Mouse (Mus musculus) heart, adult 2 months (tissue): ENCODE measurements around the gene Pbx1. TPM values are rescaled to one million over a fixed set of nuclear protein-coding genes. Genes with fewer than 3 reads are reported as not detected.
A peak's percentile ranks its signal among the peaks of the same experiment; 100 is the strongest.

ENCODE experiments used
- DNase-seq, 2 experiments: peaks; one replicate each; pipeline ENCODE4 v3.0.0; 2021
- H3K27ac ChIP-seq: fragments of 200-600 bp; 2 replicates; pipeline ENCODE4 v1.8.1; 2022
- H3K27me3 ChIP-seq: fragments of 200-500 bp; 2 replicates; pipeline ENCODE4 v1.6.1; 2012; ENCODE audit warnings: mild to moderate bottlenecking, low read length, inconsistent platforms, mixed read lengths; ENCODE audit not compliant: control insufficient read depth, insufficient read depth
- H3K36me3 ChIP-seq: fragments of 200-500 bp; 2 replicates; pipeline ENCODE4 v1.6.1; 2012; ENCODE audit warnings: low read length, inconsistent platforms; ENCODE audit not compliant: control insufficient read depth, insufficient read depth
- H3K4me1 ChIP-seq: fragments of 200-500 bp; 2 replicates; pipeline ENCODE4 v1.6.1; 2011; ENCODE audit warnings: low read length; ENCODE audit not compliant: control insufficient read depth, insufficient read depth
- H3K4me3 ChIP-seq: fragments of 200-600 bp; 2 replicates; pipeline ENCODE4 v1.8.1; 2022
- H3K79me2 ChIP-seq: fragments of 200-500 bp; replicated peaks from 2 replicates; pipeline ENCODE4 v1.6.1; 2012; ENCODE audit warnings: mild to moderate bottlenecking, inconsistent platforms, low read length, moderate library complexity, mixed read lengths; ENCODE audit not compliant: control insufficient read depth, insufficient read depth
- H3K9ac ChIP-seq: fragments of 200-500 bp; 2 replicates; pipeline ENCODE4 v1.6.1; 2012; ENCODE audit warnings: low read depth, mild to moderate bottlenecking, control low read depth, inconsistent platforms, low read length, mixed read lengths
- CTCF ChIP-seq: fragments of 200-600 bp; IDR thresholded peaks from 2 replicates; pipeline ENCODE4 v1.8.1; 2022; ENCODE audit warnings: antibody characterized with exemption, mild to moderate bottlenecking, moderate library complexity
- EP300 ChIP-seq: fragments of 200-500 bp; IDR thresholded peaks from 2 replicates; pipeline ENCODE4 v1.6.1; 2011; ENCODE audit warnings: low read depth, low read length, control low read depth; ENCODE audit not compliant: insufficient read depth
- POLR2A ChIP-seq: fragments of 200-500 bp; IDR thresholded peaks from 2 replicates; pipeline ENCODE4 v1.6.1; 2011; ENCODE audit warnings: mild to moderate bottlenecking, low read depth, low read length, control low read depth; ENCODE audit not compliant: insufficient read depth
- WGBS: fragments of 180-500 bp; shearing (Covaris S2); methylation state at CpG from one replicate; pipeline ENCODE4 v1.1.7; 2018; 5-methylcytosine and 5-hydroxymethylcytosine counted together
- intact Hi-C: fragments of 180-260 bp; cut with DNase I; formaldehyde crosslinking; loops from one replicate; pipeline ENCODE4 v1.15.1; 2025
- polyA plus RNA-seq: library from polyadenylated mRNA; depleted of rRNA; stranded (reverse); fragments of >200 nt; gene quantifications from 2 replicates; pipeline ENCODE4 v1.2.3, GENCODE M21; 2012
- total RNA-seq, 2 experiments: library from RNA; stranded (reverse); gene quantifications; 2 replicates each; pipeline ENCODE4 v1.2.3; 2021

Gene Pbx1
- total and polyA plus RNA-seq, 3 experiments, result 33.1 to 54.7 (median 52.8) TPM

DNA sequence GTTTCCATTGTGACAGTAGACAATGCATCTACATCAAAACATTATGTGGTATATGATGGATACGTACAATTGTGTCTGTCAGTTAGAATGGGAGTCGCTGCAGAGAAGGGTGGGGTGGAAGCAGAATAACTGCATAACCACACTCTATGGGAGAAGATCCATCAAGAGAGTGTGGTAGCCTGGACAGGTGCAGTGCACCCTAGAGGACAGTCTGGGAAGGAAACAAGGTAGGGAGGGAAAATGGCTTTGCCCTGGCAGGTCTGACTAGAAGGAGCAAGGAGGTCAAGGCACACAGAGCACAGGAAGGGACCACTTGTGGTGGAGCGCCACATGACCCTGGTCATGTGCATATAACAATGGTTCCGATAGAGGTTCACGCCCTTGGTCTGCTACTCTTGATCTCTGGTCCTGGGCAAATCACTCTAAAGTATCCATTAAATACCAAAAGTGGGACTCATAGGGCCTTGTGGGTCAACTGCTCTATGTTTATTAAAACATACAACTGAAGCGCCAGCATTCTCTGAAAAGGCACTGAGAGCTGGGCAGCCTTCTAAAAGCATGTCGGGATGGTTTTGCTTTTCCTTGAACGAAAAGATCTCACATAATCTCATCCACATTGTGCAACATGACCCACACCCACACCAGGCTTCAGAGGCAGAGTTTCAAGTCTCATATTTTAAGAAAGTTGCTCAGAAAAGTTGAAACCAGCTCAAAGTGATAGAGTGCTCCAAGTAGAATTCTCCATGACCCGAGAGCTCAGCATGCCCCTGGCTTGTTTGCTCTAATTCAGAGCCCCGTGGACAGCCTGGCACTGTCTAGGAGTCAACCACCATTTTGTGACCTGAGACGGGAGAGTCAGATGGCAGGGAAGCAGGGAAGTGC, 200.3 kb downstream of the Pbx1 start:
- WGBS, result 88% methylated on average over 11 of the region's 11 CpGs
- intact Hi-C loops, result loop anchor here (5.0 kb wide), 2 partner anchors 36 to 56 kb away; no protein-coding TSS in a partner anchor
- H3K4me1 ChIP-seq, result peaks cover 16% of the 10 kb centered on the region
- TF ChIP-seq EP300 (no peak), CTCF (peak; percentile 9; the same call in 1 of the 2 replicates)
- peak overlapping the region; percentile 28; the same call in 1 of the 2 replicates for H3K27ac ChIP-seq
- no peaks in the 10 kb centered on the region for H3K27me3 ChIP-seq
- DNase-seq, result no peak
- no peak overlapping the region for H3K4me3 ChIP-seq
- H3K36me3 ChIP-seq, result peaks cover 2% of the 10 kb centered on the region; the same call in 1 of the 2 replicates
- H3K9ac ChIP-seq, result no peak overlapping the region
- peaks cover 3% of the 10 kb centered on the region; the same call in 1 of the 2 replicates for H3K79me2 ChIP-seq

DNA sequence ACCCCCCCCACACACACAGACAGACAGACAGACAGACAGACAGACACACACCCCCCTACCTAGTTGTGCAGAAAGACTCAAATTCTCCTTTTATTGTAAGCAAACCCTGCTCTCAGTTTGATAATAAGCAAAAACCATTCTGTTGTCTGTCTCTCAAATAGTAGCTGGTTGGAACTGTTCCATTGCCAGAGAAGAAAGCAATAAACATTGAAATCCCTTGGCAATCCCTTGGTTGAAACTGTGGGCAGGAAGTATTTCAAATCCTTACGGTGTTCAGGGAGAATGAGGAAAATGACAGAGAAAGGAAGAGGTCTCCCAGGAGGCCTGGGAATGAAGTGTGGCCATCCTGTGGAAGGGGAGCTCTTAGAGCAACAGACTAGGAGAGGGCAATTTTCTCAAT, 201.2 kb downstream of the Pbx1 start:
- no peak for DNase-seq
- Histone ChIP-seq H3K27me3 (no peaks in the 10 kb centered on the region), H3K4me3 (no peak overlapping the region), H3K27ac (no peak overlapping the region), H3K36me3 (peaks cover 2% of the 10 kb centered on the region; the same call in 1 of the 2 replicates), H3K4me1 (peaks cover 16% of the 10 kb centered on the region), H3K79me2 (peaks cover 3% of the 10 kb centered on the region; the same call in 1 of the 2 replicates), H3K9ac (no peak overlapping the region)
- TF ChIP-seq EP300, result no peak
- no peak for TF ChIP-seq POLR2A
- no peak for TF ChIP-seq CTCF
- intact Hi-C loops, result loop anchor here (5.0 kb wide), 2 partner anchors 36 to 56 kb away; no protein-coding TSS in a partner anchor
- 21% methylated on average over 1 of the region's 1 CpGs for WGBS

DNA sequence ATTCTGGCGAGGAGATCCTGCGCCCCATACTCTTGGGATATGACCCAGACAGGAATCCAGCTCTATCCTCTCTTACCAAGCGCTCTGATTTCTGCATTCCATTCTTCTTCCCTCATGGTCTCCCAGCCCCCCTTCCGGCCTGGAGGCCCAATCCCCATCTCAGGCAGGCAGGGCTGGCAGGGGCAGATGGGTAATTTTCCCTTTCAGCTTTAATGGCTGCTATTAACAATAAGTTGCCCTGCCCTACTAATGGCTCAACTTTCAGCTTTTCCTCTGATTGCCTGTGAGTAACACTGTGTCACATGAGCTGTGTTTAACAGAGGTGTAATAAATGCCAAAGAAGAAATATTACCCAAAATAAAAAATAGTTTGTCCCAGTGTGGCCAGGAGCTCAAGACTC, 201.9 kb downstream of the Pbx1 start:
- peaks cover 3% of the 10 kb centered on the region; the same call in 1 of the 2 replicates for H3K79me2 ChIP-seq
- TF ChIP-seq EP300 (no peak), POLR2A (no peak), CTCF (no peak)
- no peak overlapping the region for H3K27ac ChIP-seq
- no peaks in the 10 kb centered on the region for H3K27me3 ChIP-seq
- no peak for DNase-seq
- WGBS, result 67% methylated on average over 4 of the region's 4 CpGs
- H3K4me1 ChIP-seq, result peaks cover 19% of the 10 kb centered on the region
- intact Hi-C loops, result loop anchor here (5.0 kb wide), 2 partner anchors 37 to 57 kb away; no protein-coding TSS in a partner anchor
- H3K4me3 ChIP-seq, result no peak overlapping the region
- H3K36me3 ChIP-seq, result peaks cover 2% of the 10 kb centered on the region; the same call in 1 of the 2 replicates
- no peak overlapping the region for H3K9ac ChIP-seq

DNA sequence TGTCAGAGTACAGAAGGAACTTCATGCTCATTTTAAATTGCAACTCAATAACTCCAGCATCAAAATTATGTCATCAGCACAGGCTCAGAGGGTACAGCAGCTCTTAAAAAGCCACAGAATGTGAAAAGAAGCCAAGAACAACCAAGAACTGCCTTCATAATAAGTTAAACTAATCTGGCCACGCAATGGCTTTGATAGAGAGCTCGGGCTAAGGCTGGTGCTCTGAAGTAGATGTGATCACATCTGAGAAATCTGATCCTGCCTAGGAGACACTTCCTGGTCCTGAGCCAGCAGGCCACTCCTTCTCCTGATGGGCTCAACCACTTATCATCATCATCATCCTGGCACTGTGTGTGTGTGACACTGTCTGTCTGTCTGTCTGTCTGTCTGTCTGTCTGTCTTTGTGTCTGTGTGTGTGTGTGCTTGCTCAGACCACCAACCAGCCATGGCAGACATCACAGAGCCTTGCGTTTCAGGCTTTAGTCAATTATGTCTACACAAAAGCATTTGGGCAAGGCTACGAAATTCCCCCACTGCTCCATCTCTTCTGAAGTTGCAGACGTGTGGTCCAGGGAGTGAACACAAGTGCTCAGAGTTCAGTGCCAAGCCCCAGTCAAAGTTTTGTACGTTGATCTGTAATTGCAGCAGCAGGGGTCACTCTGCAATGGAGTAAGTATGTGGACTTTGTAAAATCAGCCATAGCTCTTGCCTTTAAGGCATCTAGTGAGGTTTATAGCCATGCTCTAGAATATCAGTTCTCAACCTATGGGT, 203.1 kb downstream of the Pbx1 start:
- Histone ChIP-seq H3K27ac (no peak overlapping the region), H3K36me3 (peaks cover 2% of the 10 kb centered on the region; the same call in 1 of the 2 replicates), H3K9ac (no peak overlapping the region), H3K27me3 (no peaks in the 10 kb centered on the region), H3K4me1 (peaks cover 19% of the 10 kb centered on the region), H3K79me2 (peaks cover 3% of the 10 kb centered on the region; the same call in 1 of the 2 replicates), H3K4me3 (no peak overlapping the region)
- TF ChIP-seq CTCF (peak; percentile 7; the same call in 1 of the 2 replicates), EP300 (no peak)
- DNase-seq, result no peak
- WGBS, result 68% methylated on average over 6 of the region's 6 CpGs
- intact Hi-C loops, result no loop called here

- intact Hi-C loops, result no loop called here
- Histone ChIP-seq H3K4me1 (peaks cover 11% of the 10 kb centered on the region), H3K27me3 (no peaks in the 10 kb centered on the region), H3K27ac (no peak overlapping the region), H3K9ac (no peak overlapping the region), H3K79me2 (peaks cover 3% of the 10 kb centered on the region; the same call in 1 of the 2 replicates), H3K4me3 (no peak overlapping the region), H3K36me3 (peaks cover 2% of the 10 kb centered on the region; the same call in 1 of the 2 replicates)
- DNase-seq, result no peak
- 74% methylated on average over 6 of the region's 6 CpGs for WGBS
- TF ChIP-seq POLR2A (no peak), EP300 (no peak), CTCF (no peak)
These were observed 205.9 kb downstream of the Pbx1 start for GRCm38 (mm10) chr1:168226150-168226549.
